Mouse (Mus musculus): ENCODE data around the gene Sestd1. TPM values are rescaled to one million over a fixed set of nuclear protein-coding genes. Genes with fewer than 3 reads are reported as not detected.

The Sestd1 gene
- polyA plus RNA-seq, 1 experiment from 2014 or later = 17.3 TPM

DNA sequence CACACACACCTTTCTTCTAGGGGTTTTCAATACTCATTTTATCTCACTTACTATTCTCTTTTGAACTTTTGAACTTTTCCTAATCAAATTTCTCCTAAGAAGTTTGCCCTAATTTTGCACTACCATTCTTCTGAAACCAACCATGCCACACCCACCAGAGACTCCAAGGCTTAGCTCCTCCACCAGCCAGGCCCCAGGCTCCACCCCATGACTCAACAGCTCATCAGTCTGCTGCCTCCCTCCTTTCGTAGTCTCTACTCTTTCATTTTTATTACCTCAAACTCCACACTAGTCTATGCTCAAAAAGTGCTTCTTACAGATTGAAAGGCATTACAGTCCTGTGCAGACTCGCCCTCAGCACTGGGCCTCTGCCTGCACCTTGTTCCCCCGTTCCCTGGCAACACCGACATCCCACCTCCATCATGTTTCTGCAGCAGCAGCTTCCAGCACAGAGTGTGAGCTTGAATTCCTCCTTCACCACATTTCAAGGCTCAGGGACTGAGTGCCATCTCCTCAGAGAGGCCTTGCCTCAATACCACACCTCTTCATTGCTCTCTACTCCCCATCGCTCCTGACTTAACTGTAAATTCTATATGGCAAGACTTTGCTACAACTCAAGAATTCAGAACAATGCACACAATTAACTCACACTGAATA lies 79.3 kb downstream of the Sestd1 start:
- Histone ChIP-seq H3K4me2 (no peak overlapping the region), H3K9me3 (no peaks in the 10 kb centered on the region), H3K36me3 (peaks cover 14% of the 10 kb centered on the region), H3K27me3 (no peaks in the 10 kb centered on the region), H3K4me3 (no peak overlapping the region), H3K9ac (no peak overlapping the region), H3K4me1 (no peaks in the 10 kb centered on the region), H3K27ac (no peak overlapping the region)
- ATAC-seq (ENCODE audit: insufficient number of reproducible peaks, low FRiP score, low TSS enrichment, low read depth) = no peak
- WGBS = 55% methylated on average over 5 of the region's 5 CpGs

- no peaks in the 10 kb centered on the region for H3K4me1 ChIP-seq
- H3K9ac ChIP-seq = no peak overlapping the region
- H3K36me3 ChIP-seq = peaks cover 11% of the 10 kb centered on the region
- 91% methylated on average over 4 of the region's 4 CpGs for WGBS
- no peak overlapping the region for H3K27ac ChIP-seq
- no peak overlapping the region for H3K4me2 ChIP-seq
- H3K9me3 ChIP-seq = no peaks in the 10 kb centered on the region
- no peak overlapping the region for H3K4me3 ChIP-seq
- ATAC-seq (ENCODE audit: insufficient number of reproducible peaks, low FRiP score, low TSS enrichment, low read depth) = no peak
- H3K27me3 ChIP-seq = no peaks in the 10 kb centered on the region
Measured at GRCm38 (mm10) chr2:77200379-77200778, 80.0 kb downstream of the Sestd1 start.

DNA sequence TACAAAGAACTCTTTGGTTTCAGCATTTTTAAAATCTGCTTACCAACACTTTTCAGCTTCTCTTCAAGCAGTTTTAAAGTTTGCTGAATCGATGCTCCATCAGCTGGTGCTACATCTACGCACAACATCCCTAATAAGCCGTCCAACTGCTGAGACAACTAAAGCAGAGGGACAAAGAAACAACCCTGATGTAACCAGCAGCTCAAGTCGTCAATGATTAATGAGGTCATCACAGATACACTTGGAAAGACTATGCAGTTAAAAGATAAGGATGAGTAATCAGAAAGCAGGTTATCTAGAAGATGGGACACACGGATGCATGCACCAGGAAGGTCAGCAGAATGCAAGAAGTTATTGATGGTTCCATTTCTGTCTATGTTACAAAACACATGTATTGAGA lies 82.1 kb downstream of the Sestd1 start:
- Histone ChIP-seq H3K36me3 (peaks cover 13% of the 10 kb centered on the region), H3K27me3 (no peaks in the 10 kb centered on the region), H3K9ac (no peak overlapping the region), H3K4me1 (no peaks in the 10 kb centered on the region), H3K9me3 (no peaks in the 10 kb centered on the region), H3K4me2 (no peak overlapping the region), H3K27ac (no peak overlapping the region), H3K4me3 (no peak overlapping the region)
- WGBS = 85% methylated on average over 5 of the region's 5 CpGs
- no peak for ATAC-seq (ENCODE audit: insufficient number of reproducible peaks, low FRiP score, low TSS enrichment, low read depth)

- H3K36me3 ChIP-seq = peaks cover 19% of the 10 kb centered on the region
- no peaks in the 10 kb centered on the region for H3K4me1 ChIP-seq
- no peak overlapping the region for H3K27ac ChIP-seq
- ATAC-seq (ENCODE audit: insufficient number of reproducible peaks, low FRiP score, low TSS enrichment, low read depth) = no peak
- no peak overlapping the region for H3K4me3 ChIP-seq
- 89% methylated on average over 4 of the region's 4 CpGs for WGBS
- no peaks in the 10 kb centered on the region for H3K27me3 ChIP-seq
- H3K9me3 ChIP-seq = no peaks in the 10 kb centered on the region
- no peak overlapping the region for H3K4me2 ChIP-seq
- no peak overlapping the region for H3K9ac ChIP-seq
Measured at GRCm38 (mm10) chr2:77196819-77197218, 83.6 kb downstream of the Sestd1 start.

- Histone ChIP-seq H3K27me3 (no peaks in the 10 kb centered on the region), H3K4me3 (no peak overlapping the region), H3K4me1 (no peaks in the 10 kb centered on the region), H3K9ac (no peak overlapping the region), H3K27ac (no peak overlapping the region), H3K9me3 (no peaks in the 10 kb centered on the region), H3K36me3 (peaks cover 31% of the 10 kb centered on the region), H3K4me2 (no peak overlapping the region)
- 90% methylated on average over 5 of the region's 5 CpGs for whole genome bisulfite sequencing
- ATAC-seq (ENCODE audit: insufficient number of reproducible peaks, low FRiP score, low TSS enrichment, low read depth) = no peak
Measured at GRCm38 (mm10) chr2:77195056-77195455, 85.3 kb downstream of the Sestd1 start.

DNA sequence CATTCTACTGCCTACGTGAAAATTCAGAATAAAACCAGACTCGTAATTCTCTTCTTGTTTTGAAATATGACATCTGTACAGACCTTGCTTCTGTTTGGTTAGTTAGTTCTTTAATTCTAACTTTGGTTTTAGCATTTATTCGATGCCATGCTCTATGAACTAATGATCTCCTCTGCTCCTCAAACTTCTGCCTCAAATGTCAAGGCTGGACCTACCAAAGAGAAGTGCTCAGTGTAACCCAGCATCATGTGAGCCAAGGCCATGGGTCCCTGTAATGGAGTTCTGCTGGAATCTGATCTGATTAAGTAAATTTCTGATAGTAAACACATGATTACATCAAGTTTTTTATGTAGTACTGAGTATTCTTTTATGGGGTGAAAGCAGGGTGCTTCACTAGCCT lies 88.6 kb downstream of the Sestd1 start:
- no peak overlapping the region for H3K4me3 ChIP-seq
- ATAC-seq (ENCODE audit: insufficient number of reproducible peaks, low FRiP score, low TSS enrichment, low read depth) = no peak
- H3K9ac ChIP-seq = no peak overlapping the region
- H3K36me3 ChIP-seq = peaks cover 43% of the 10 kb centered on the region
- no peak overlapping the region for H3K27ac ChIP-seq
- 92% methylated on average over 3 of the region's 3 CpGs for WGBS
- H3K27me3 ChIP-seq = no peaks in the 10 kb centered on the region
- no peaks in the 10 kb centered on the region for H3K9me3 ChIP-seq
- no peak overlapping the region for H3K4me2 ChIP-seq
- no peaks in the 10 kb centered on the region for H3K4me1 ChIP-seq

DNA sequence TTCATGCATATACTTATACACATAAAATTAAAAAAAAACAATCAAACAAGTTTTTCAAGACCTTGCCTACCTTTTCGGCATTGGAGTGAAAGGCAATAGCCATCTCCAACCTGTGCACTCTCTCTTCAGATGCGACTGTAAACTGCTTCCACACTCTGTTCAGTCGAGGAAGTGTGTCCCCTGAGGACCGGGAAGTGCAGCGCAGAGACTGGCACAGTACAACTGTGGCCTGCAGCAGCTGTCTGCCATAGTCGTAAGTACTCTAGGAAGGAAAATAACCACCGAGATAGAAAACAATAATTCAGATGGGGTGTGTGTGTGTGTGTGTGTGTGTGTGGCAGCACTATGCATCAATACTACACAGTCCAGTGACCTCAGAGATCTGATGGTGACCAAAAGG lies 89.5 kb downstream of the Sestd1 start:
- no peak for ATAC-seq (ENCODE audit: insufficient number of reproducible peaks, low FRiP score, low TSS enrichment, low read depth)
- Histone ChIP-seq H3K36me3 (peaks cover 44% of the 10 kb centered on the region), H3K4me3 (no peak overlapping the region), H3K4me1 (no peaks in the 10 kb centered on the region), H3K27me3 (no peaks in the 10 kb centered on the region), H3K9me3 (no peaks in the 10 kb centered on the region), H3K27ac (no peak overlapping the region), H3K4me2 (no peak overlapping the region), H3K9ac (no peak overlapping the region)
- WGBS = 89% methylated on average over 7 of the region's 7 CpGs

GRCm38 (mm10) chr2:77190301-77190700 lies 90.1 kb downstream of the Sestd1 start:
- Histone ChIP-seq H3K27ac (no peak overlapping the region), H3K27me3 (no peaks in the 10 kb centered on the region), H3K4me2 (no peak overlapping the region), H3K4me1 (no peaks in the 10 kb centered on the region), H3K4me3 (no peak overlapping the region), H3K9ac (no peak overlapping the region), H3K9me3 (no peaks in the 10 kb centered on the region), H3K36me3 (peaks cover 47% of the 10 kb centered on the region)
- WGBS = 94% methylated on average over 3 of the region's 3 CpGs
- no peak for ATAC-seq (ENCODE audit: insufficient number of reproducible peaks, low FRiP score, low TSS enrichment, low read depth)

GRCm38 (mm10) chr2:77189671-77190070 lies 90.7 kb downstream of the Sestd1 start:
- no peak overlapping the region for H3K27ac ChIP-seq
- H3K9me3 ChIP-seq = no peaks in the 10 kb centered on the region
- peaks cover 50% of the 10 kb centered on the region for H3K36me3 ChIP-seq
- ATAC-seq (ENCODE audit: insufficient number of reproducible peaks, low FRiP score, low TSS enrichment, low read depth) = no peak
- H3K9ac ChIP-seq = no peak overlapping the region
- no peak overlapping the region for H3K4me2 ChIP-seq
- H3K4me1 ChIP-seq = no peaks in the 10 kb centered on the region
- no peak overlapping the region for H3K4me3 ChIP-seq
- H3K27me3 ChIP-seq = no peaks in the 10 kb centered on the region
- WGBS = 95% methylated on average over 7 of the region's 7 CpGs

DNA sequence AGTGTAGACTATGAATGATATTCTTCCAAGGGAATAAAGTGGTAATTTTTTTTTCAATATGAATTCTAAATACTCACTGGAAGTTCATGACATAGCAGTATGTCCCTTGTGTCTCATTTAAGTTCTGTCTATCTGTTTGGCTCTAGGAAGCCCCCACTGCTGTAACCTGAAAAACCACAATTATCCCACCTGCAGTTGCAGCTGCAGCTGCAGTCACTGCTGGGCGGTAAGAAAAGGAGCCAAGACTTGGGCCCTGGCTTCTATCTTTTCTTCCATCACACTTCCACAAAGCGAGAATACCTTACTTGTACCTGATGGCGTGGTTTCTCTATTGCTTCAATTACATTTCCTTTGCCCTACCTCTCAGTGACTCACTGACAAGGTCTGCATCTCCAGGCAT lies 92.9 kb downstream of the Sestd1 start:
- Histone ChIP-seq H3K9ac (no peak overlapping the region), H3K4me2 (no peak overlapping the region), H3K4me3 (no peak overlapping the region), H3K27ac (no peak overlapping the region), H3K4me1 (no peaks in the 10 kb centered on the region), H3K36me3 (peaks cover 48% of the 10 kb centered on the region), H3K27me3 (no peaks in the 10 kb centered on the region), H3K9me3 (no peaks in the 10 kb centered on the region)
- WGBS = 85% methylated on average over 3 of the region's 3 CpGs
- no peak for ATAC-seq (ENCODE audit: insufficient number of reproducible peaks, low FRiP score, low TSS enrichment, low read depth)

DNA sequence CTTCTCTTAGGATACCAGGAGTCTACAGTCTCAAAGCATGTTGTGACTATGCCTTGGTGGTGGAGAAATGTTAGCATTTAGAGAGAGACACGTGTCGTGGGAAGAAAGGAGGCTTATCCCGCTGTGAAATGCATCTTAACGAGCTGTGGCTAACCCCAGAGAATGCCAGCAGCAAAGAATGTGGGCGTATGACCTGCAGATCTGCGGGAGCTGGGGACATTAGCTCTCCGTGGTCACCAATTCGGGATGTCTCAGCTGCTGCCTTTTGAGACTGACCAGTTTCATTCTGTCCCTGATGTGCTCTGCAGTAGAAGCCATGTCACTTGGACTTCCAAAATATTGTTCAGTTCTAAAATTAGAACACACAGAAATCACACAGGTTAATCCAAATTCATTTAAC lies 93.5 kb downstream of the Sestd1 start:
- H3K9ac ChIP-seq = no peak overlapping the region
- H3K36me3 ChIP-seq = peaks cover 44% of the 10 kb centered on the region

GRCm38 (mm10) chr2:77184049-77184571 lies 96.3 kb downstream of the Sestd1 start:
- Histone ChIP-seq H3K9me3 (no peaks in the 10 kb centered on the region), H3K4me2 (no peak overlapping the region), H3K9ac (no peak overlapping the region), H3K27me3 (no peaks in the 10 kb centered on the region), H3K27ac (no peak overlapping the region), H3K4me3 (no peak overlapping the region), H3K36me3 (peaks cover 31% of the 10 kb centered on the region), H3K4me1 (no peaks in the 10 kb centered on the region)
- WGBS = 70% methylated on average over 8 of the region's 8 CpGs
- ATAC-seq (ENCODE audit: insufficient number of reproducible peaks, low FRiP score, low TSS enrichment, low read depth) = no peak

More for the DNA sequence above, 93.5 kb downstream of the Sestd1 start:
- H3K27ac ChIP-seq = no peak overlapping the region
- no peaks in the 10 kb centered on the region for H3K9me3 ChIP-seq
- H3K4me1 ChIP-seq = no peaks in the 10 kb centered on the region
- no peak overlapping the region for H3K4me2 ChIP-seq
- no peaks in the 10 kb centered on the region for H3K27me3 ChIP-seq
- 51% methylated on average over 8 of the region's 8 CpGs for WGBS
- H3K4me3 ChIP-seq = no peak overlapping the region
- no peak for ATAC-seq (ENCODE audit: insufficient number of reproducible peaks, low FRiP score, low TSS enrichment, low read depth)

DNA sequence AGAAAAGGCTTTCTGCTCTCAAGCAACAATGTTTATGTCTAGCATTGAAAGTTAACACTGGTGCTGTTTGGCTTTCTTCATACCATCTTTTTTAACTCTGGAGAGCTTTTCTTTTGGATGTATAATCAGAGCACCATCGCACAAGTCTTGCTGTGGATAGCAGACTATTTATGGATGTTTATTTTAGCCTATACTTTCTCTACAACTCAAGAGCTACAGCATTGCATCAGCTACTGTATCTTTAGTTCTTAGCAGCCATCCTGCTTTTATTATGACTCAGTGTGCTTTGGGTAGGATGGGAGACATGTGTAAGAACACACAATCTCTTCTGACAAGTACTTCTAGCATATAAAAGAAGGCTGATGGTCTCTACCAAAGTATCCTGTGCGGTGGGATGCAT lies 96.7 kb downstream of the Sestd1 start:
- H3K9ac ChIP-seq = no peak overlapping the region
- H3K4me1 ChIP-seq = no peaks in the 10 kb centered on the region
- no peaks in the 10 kb centered on the region for H3K9me3 ChIP-seq
- H3K27ac ChIP-seq = no peak overlapping the region
- WGBS = 96% methylated on average over 2 of the region's 2 CpGs
- no peak overlapping the region for H3K4me2 ChIP-seq
- H3K36me3 ChIP-seq = peaks cover 27% of the 10 kb centered on the region
- no peak for ATAC-seq (ENCODE audit: insufficient number of reproducible peaks, low FRiP score, low TSS enrichment, low read depth)
- no peaks in the 10 kb centered on the region for H3K27me3 ChIP-seq
- H3K4me3 ChIP-seq = no peak overlapping the region
